Comparison of ENCODE assay signal across 7 mouse cellular contexts in the genomic region with DNA sequence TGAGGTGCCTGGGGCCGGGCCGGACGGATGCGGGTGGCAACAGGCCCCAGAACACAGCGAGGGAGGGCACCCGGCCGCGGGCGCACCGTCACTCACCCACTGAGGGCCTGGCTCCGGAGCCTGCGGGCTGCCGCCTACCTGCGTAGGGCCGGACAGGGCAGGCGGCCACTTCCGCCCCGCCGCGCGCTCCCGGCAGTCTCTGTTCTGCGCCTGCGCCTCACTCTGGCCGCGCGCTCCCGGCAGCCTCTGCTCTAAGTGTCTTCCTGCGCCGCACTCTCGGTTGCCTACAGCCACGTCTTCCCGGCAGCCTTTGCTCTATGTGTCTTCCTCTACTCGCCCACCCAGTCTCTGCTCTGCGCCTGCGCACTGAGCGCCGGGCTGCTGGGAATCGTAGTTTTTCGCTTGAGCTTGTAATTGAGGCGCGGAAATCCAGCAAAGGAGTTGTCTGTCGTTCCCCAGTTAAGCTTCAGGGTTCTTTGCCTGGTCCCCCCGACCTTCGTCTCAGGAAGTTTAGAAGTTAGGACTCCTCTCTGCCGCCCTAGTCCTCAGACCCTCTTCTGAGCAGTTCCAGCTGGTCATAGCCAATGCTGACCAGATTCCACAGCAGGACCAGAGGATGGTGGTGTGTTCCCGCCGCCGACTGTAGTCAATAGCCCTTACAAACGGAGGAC. TPM values are rescaled to one million over a fixed set of nuclear protein-coding genes. Genes with fewer than 3 reads are reported as not detected.
DNase-seq lines count a peak whose midpoint lies in the region; ATAC-seq lines count a peak whose summit lies in the region.

A gene (minus strand): TSS at position 253 of the 671 bp plus-strand sequence.

- under 1% methylated on average over 50 of the region's 50 CpGs for WGBS in intestine, embryonic 15.5 days
- under 1% methylated on average over 48 of the region's 50 CpGs for WGBS in midbrain, embryonic 10.5 days

- ATAC-seq in intestine, embryonic 15.5 days = peak; percentile 92

- peak within 1 kb of the TSS; percentile 90 for H3K4me3 ChIP-seq in intestine, embryonic 15.5 days (replicated peaks)
- peak within 1 kb of the TSS; percentile 99 for H3K4me3 ChIP-seq in midbrain, embryonic 10.5 days

- H3K9me3 ChIP-seq in intestine, embryonic 15.5 days = no peaks in the 10 kb centered on the region
- H3K9me3 ChIP-seq in midbrain, embryonic 10.5 days (replicated peaks) = no peaks in the 10 kb centered on the region

- intact Hi-C loops in gastrocnemius, postnatal 36 days (cut with DNase I) = no loop called here
- intact Hi-C loops in left cerebral cortex, postnatal 25 days (cut with DNase I) = no loop called here

- peaks cover 15% of the 10 kb centered on the region; the same call in 1 of the 2 replicates for H3K36me3 ChIP-seq in intestine, embryonic 15.5 days
- peaks cover 30% of the 10 kb centered on the region for H3K36me3 ChIP-seq in midbrain, embryonic 10.5 days

- H3K27ac ChIP-seq in intestine, embryonic 15.5 days = peak within 1 kb of the TSS; percentile 83
- H3K27ac ChIP-seq in midbrain, embryonic 10.5 days (replicated peaks) = peak within 1 kb of the TSS; percentile 95

- H3K27me3 ChIP-seq in intestine, embryonic 15.5 days (replicated peaks) = no peaks in the 10 kb centered on the region
- no peaks in the 10 kb centered on the region for H3K27me3 ChIP-seq in midbrain, embryonic 10.5 days (ENCODE audit: low read depth, poor library complexity, severe bottlenecking)

- H3K9ac ChIP-seq in intestine, embryonic 15.5 days = peak within 1 kb of the TSS; percentile 98

- H3K4me1 ChIP-seq in intestine, embryonic 15.5 days (replicated peaks) = peaks cover 32% of the 10 kb centered on the region
- peaks cover 49% of the 10 kb centered on the region for H3K4me1 ChIP-seq in midbrain, embryonic 10.5 days

- peak within 1 kb of the TSS; percentile 82 for H3K4me2 ChIP-seq in intestine, embryonic 15.5 days (replicated peaks)

- DNase-seq in adrenal gland, adult 2 months = peak; percentile 99
- peak; percentile 97 for DNase-seq in embryo, embryonic 11.5 days (ENCODE audit: low read depth, low spot score)
- DNase-seq in gastrocnemius, postnatal 36 days = peak; percentile 95
- DNase-seq in left cerebral cortex, postnatal 25 days (ENCODE audit: low spot score in 2 of 2) = peak; percentile 98 to 100
- peak; percentile 98 for DNase-seq in midbrain, embryonic 10.5 days (ENCODE audit: low spot score)
- DNase-seq in right cerebral cortex, postnatal 4 days = peak; percentile 95

RNA-seq across cellular contexts. Expression of the gene that starts here (rescaled TPM):
- total RNA-seq in adrenal gland, adult 2 months (2021) = 10 to 100 TPM; 28.8 to 35.6 TPM
- polyA plus RNA-seq in adrenal gland, adult 2 months (2012; rRNA removed) = 59.5 and 66.8 TPM in 2 replicates
- 1 to 10 TPM; 9.4 to 9.7 TPM for total RNA-seq in gastrocnemius, postnatal 36 days (2021)
- polyA plus RNA-seq in intestine, embryonic 15.5 days (2015; fragmentation: Nextera tagmentation; extraction: Ambion mirVana) = 39.7 and 44.3 TPM in 2 replicates
- 10 to 100 TPM; 37.4 to 40.7 TPM for total RNA-seq in left cerebral cortex, postnatal 25 days (2021)
- polyA plus RNA-seq in midbrain, embryonic 10.5 days (2016; fragmentation: Nextera tagmentation; extraction: Ambion mirVana) = 22.8 and 23.3 TPM in 2 replicates

Comparison
In these comparisons a context has a peak if more than half of its experiments do, and no peak if none do; other contexts are left out.
1. Peak in every context shown above with its lines: DNase-seq, ATAC-seq, H3K4me3 ChIP-seq and H3K27ac ChIP-seq.